Mouse (Mus musculus) right cerebral cortex, postnatal 36 days (tissue): ENCODE data around the gene Rnf141.
A peak's percentile ranks its signal among the peaks of the same experiment; 100 is the strongest.

Source experiments
- DNase-seq, 2 experiments: peaks; one replicate each; pipeline ENCODE4 v3.0.0; 2022; ENCODE audit warnings: low spot score in 2 of 2, mixed read lengths in 1 of 2

The Rnf141 gene

GRCm38 (mm10) chr7:110768451-110769064 is 75.7 kb downstream of the Rnf141 start:
- peak in 1 of 2 experiments; percentile 19 for DNase-seq

- no peak for DNase-seq
These were observed 76.3 kb downstream of the Rnf141 start, which contains the start of gene Ampd3 for GRCm38 (mm10) chr7:110768001-110768400. Ampd3 (plus strand) TSS chr7:110768206.

- DNase-seq: no peak
These were observed 81.6 kb downstream of the Rnf141 start for GRCm38 (mm10) chr7:110762605-110763180.

DNA sequence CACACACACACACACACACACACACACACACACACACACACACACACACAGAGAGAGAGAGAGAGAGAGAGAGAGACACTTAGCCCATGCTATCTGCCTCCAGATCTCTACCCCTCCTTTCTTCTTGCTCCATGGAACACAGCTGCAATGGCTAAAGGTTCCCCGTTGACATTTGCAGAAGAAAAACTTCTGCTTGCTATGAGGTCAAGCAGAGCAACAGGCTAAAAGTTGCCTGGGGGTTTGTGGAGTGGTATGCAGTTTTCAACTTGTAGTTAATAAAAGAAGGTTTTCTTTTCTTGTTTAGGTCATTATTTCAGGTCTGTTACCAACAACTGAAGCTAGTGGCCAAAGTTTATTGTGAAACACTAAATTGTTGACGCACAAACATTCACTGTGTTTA is 87.8 kb downstream of the Rnf141 start:
- DNase-seq: no peak

DNA sequence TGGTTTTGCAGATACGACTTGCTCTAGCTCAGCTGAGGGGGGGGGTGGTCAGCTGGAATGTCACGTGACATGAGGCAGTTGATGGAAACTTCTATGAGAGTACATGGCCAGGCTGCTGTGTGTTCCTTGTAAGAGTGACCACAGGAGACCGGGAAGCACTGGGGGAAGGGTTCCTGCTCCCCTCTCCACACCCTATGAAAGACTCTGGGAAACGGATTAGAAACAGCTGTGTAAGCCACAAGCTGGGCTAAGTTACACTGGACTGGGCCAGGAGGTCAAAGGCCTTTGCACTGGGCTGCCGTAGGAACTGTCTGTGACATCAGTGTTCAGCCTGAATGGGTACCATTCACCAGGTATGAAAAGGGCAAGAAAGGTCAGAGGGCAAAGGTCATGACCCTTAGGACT is 90.3 kb downstream of the Rnf141 start:
- no peak for DNase-seq

DNA sequence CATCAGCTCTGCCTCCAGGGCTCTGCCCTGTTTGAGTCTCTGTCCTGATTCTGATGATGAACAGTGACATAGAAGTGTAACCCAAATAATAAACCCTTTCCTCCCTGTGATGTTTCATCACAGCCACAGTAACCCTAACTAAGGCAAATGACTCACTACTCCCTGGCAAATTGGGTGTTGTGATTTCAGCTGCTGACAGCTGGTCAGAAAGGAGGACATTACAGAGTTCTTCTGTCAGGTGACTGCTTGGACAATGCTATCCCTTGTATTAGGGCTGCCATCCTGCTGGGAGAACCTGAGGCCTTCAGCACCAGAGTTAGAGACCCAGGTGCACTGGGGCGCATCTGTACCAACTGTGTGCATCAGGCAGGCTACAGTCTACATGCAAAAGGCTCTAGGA is 90.9 kb downstream of the Rnf141 start:
- no peak for DNase-seq

DNA sequence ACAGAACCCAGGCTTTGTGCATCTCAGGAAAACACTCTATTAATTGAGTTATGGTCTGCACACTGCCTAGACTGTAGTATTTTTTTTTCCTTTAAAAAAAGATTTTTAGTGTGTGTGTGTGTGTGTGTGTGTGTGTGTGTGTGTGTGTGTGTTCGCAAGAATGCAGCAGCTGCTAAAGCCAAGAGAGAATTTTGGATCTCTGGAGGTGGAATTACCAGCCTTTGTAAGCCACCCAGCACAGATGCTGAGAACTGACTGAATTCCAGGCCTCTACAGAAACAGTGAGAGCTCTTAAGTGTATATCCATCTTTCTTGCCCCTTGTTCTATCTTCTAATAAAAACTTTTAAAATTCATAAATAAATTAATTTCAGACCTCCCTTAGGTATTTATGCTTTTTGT is 92.6 kb downstream of the Rnf141 start:
- DNase-seq: no peak

- DNase-seq: no peak
These were observed 93.4 kb downstream of the Rnf141 start for GRCm38 (mm10) chr7:110750834-110751233.
